In genomic region chr4:139587370-139587769, GRCm38 (mm10) we compare ENCODE assay signal across 12 mouse cellular contexts. TPM values are rescaled to one million over a fixed set of nuclear protein-coding genes. Genes with fewer than 3 reads are reported as not detected.
DNase-seq lines count a peak whose midpoint lies in the region; ATAC-seq and TF ChIP-seq lines count a peak whose summit lies in the region.
"Had no signal": no experiment of that assay in that cellular context is flagged by ENCODE, and none has a peak within 500 bp of the region (broad histone marks: within the 10 kb centered on the region; RNA-seq: fewer than 3 reads in every experiment).

No protein-coding gene starts in this region.

- no peak overlapping the region for H3K9ac ChIP-seq in embryonic facial prominence, embryonic 14.5 days (ENCODE audit: low read depth, low read length)
- no peak overlapping the region for H3K9ac ChIP-seq in lung, embryonic 16.5 days (ENCODE audit: low read length)
- H3K9ac ChIP-seq: midbrain, embryonic 12.5 days had no signal

- ATAC-seq in embryonic facial prominence, embryonic 14.5 days (ENCODE audit: low read depth), result no peak
- ATAC-seq in lung, embryonic 16.5 days (ENCODE audit: low read depth), result peak; percentile 20; the same call in 1 of the 2 replicates
- ATAC-seq: forebrain, embryonic 16.5 days had no signal

- 72% methylated on average over 4 of the region's 4 CpGs for WGBS in embryonic facial prominence, embryonic 14.5 days
- 64% methylated on average over 4 of the region's 4 CpGs for WGBS in lung, embryonic 16.5 days

- no peaks in the 10 kb centered on the region for H3K36me3 ChIP-seq in embryonic facial prominence, embryonic 14.5 days (ENCODE audit: control insufficient read depth, insufficient read depth, low read length)
- no peaks in the 10 kb centered on the region for H3K36me3 ChIP-seq in lung, embryonic 16.5 days (ENCODE audit: control insufficient read depth, insufficient read depth, low read length)
- H3K36me3 ChIP-seq: midbrain, embryonic 12.5 days had no signal

- H3K4me2 ChIP-seq in embryonic facial prominence, embryonic 14.5 days (ENCODE audit: low read depth, low read length), result no peak overlapping the region
- H3K4me2 ChIP-seq in lung, embryonic 16.5 days (ENCODE audit: low read depth, low read length), result no peak overlapping the region
- H3K4me2 ChIP-seq: midbrain, embryonic 12.5 days had no signal

- H3K27ac ChIP-seq in layer of hippocampus, adult 2 months, result peak overlapping the region; percentile 32; the same call in 1 of the 2 replicates
- H3K27ac ChIP-seq in embryonic facial prominence, embryonic 14.5 days (replicated peaks; ENCODE audit: low read depth, low read length), result peak overlapping the region; percentile 3; the same call in 1 of the 2 replicates
- peak overlapping the region; percentile 34; the same call in 1 of the 2 replicates for H3K27ac ChIP-seq in lung, embryonic 16.5 days (ENCODE audit: low read length)
- H3K27ac ChIP-seq: midbrain, embryonic 12.5 days had no signal

- DNase-seq in cerebellum, adult 11-12 months, result peak; percentile 75
- no peak for DNase-seq in cerebellum, adult 11 months
- DNase-seq in layer of hippocampus, adult 2 months (ENCODE audit: low spot score in 2 of 2), result no peak
- DNase-seq in layer of hippocampus, postnatal 10 days (ENCODE audit: low spot score in 2 of 2), result no peak
- peak; percentile 17 for DNase-seq in embryonic facial prominence, embryonic 14.5 days (ENCODE audit: low spot score)
- no peak for DNase-seq in right cerebral cortex, adult 18-20 months
- DNase-seq in right cerebral cortex, postnatal 36 days (ENCODE audit: low spot score in 2 of 2), result no peak

- no peaks in the 10 kb centered on the region for H3K9me3 ChIP-seq in embryonic facial prominence, embryonic 14.5 days (ENCODE audit: control insufficient read depth, low read length)
- no peaks in the 10 kb centered on the region for H3K9me3 ChIP-seq in lung, embryonic 16.5 days (ENCODE audit: control insufficient read depth, low read length)
- H3K9me3 ChIP-seq: midbrain, embryonic 12.5 days had no signal

- no peaks in the 10 kb centered on the region for H3K27me3 ChIP-seq in embryonic facial prominence, embryonic 14.5 days (replicated peaks; ENCODE audit: control insufficient read depth, insufficient read depth, low read length)
- H3K27me3 ChIP-seq in lung, embryonic 16.5 days (ENCODE audit: control insufficient read depth, insufficient read depth, low read depth, low read length), result no peaks in the 10 kb centered on the region
- H3K27me3 ChIP-seq: midbrain, embryonic 12.5 days had no signal

- H3K4me1 ChIP-seq in embryonic facial prominence, embryonic 14.5 days (ENCODE audit: control insufficient read depth, insufficient read depth, low read length), result peaks cover 9% of the 10 kb centered on the region
- peaks cover 50% of the 10 kb centered on the region for H3K4me1 ChIP-seq in lung, embryonic 16.5 days (replicated peaks; ENCODE audit: control insufficient read depth, insufficient read depth, low read length)

- no peak for TF ChIP-seq CTCF in layer of hippocampus, adult 2 months (conservative IDR thresholded peaks at IDR 0.05)

- H3K4me3 ChIP-seq in layer of hippocampus, adult 2 months, result no peak overlapping the region
- no peak overlapping the region for H3K4me3 ChIP-seq in embryonic facial prominence, embryonic 14.5 days (ENCODE audit: low read depth, low read length)
- no peak overlapping the region for H3K4me3 ChIP-seq in lung, embryonic 16.5 days (ENCODE audit: low read length)
- H3K4me3 ChIP-seq: midbrain, embryonic 12.5 days had no signal

RNA-seq across cellular contexts. Expression of gene Gm21969, which starts 15.6 kb away (rescaled TPM):
- total RNA-seq in layer of hippocampus, adult 2 months (2021), result not detected
- total RNA-seq in layer of hippocampus, postnatal 10 days (2021), result not detected
- not detected in 2 replicates for polyA plus RNA-seq in embryonic facial prominence, embryonic 14.5 days (2014; fragmentation: Nextera tagmentation; extraction: Ambion mirVana)
- 0.05 TPM in 1 of 2 replicates, not detected in the other for polyA plus RNA-seq in lung, embryonic 16.5 days (2015; fragmentation: Nextera tagmentation; extraction: Ambion mirVana)
- total RNA-seq: common myeloid progenitor, adult 5-6 weeks had no signal
- polyA plus RNA-seq: forebrain, embryonic 16.5 days; hindbrain, embryonic 11.5 days; midbrain, embryonic 12.5 days had no signal

RNA-seq across cellular contexts. Expression of gene Aldh4a1, which starts 35.3 kb away (rescaled TPM):
- total RNA-seq in layer of hippocampus, adult 2 months (2021), result 10 to 100 TPM; 20.1 to 20.2 TPM
- 10 to 100 TPM; 20.9 to 21.4 TPM for total RNA-seq in layer of hippocampus, postnatal 10 days (2021)
- 21.1 and 23.9 TPM in 2 replicates for polyA plus RNA-seq in embryonic facial prominence, embryonic 14.5 days (2014; fragmentation: Nextera tagmentation; extraction: Ambion mirVana)
- 25.5 and 30.7 TPM in 2 replicates for polyA plus RNA-seq in lung, embryonic 16.5 days (2015; fragmentation: Nextera tagmentation; extraction: Ambion mirVana)

RNA-seq across cellular contexts. Expression of gene Iffo2, which starts 57.0 kb away (rescaled TPM):
- total RNA-seq in layer of hippocampus, adult 2 months (2021), result 10 to 100 TPM; 15.7 to 17.5 TPM
- total RNA-seq in layer of hippocampus, postnatal 10 days (2021), result 10 to 100 TPM; 20.3 to 21.5 TPM
- 4.8 and 5.8 TPM in 2 replicates for polyA plus RNA-seq in embryonic facial prominence, embryonic 14.5 days (2014; fragmentation: Nextera tagmentation; extraction: Ambion mirVana)
- polyA plus RNA-seq in lung, embryonic 16.5 days (2015; fragmentation: Nextera tagmentation; extraction: Ambion mirVana), result 2.9 and 3.7 TPM in 2 replicates

Comparison
In these comparisons a context has a peak if more than half of its experiments do, and no peak if none do; other contexts are left out.
1. DNase-seq: peak in cerebellum, adult 11-12 months (single experiment) and embryonic facial prominence, embryonic 14.5 days (single experiment); none in cerebellum, adult 11 months (single experiment), layer of hippocampus, adult 2 months (0 of 2), layer of hippocampus, postnatal 10 days (0 of 2), right cerebral cortex, adult 18-20 months (single experiment) and right cerebral cortex, postnatal 36 days (0 of 2).
2. Peak in every context shown above with its lines, with median percentiles within 50 percentile points of each other: H3K27ac ChIP-seq.